Mouse (Mus musculus) CD8-positive naive resting alpha-beta T cell, adult 2 months (primary cell): ENCODE results near the gene Gbe1.

Experiments used
- DNase-seq, 2 experiments: peaks; one replicate each; pipeline ENCODE4 v3.0.0; 2022; ENCODE audit warnings: low read depth in 2 of 2, low spot score in 2 of 2

Gbe1 gene

DNA sequence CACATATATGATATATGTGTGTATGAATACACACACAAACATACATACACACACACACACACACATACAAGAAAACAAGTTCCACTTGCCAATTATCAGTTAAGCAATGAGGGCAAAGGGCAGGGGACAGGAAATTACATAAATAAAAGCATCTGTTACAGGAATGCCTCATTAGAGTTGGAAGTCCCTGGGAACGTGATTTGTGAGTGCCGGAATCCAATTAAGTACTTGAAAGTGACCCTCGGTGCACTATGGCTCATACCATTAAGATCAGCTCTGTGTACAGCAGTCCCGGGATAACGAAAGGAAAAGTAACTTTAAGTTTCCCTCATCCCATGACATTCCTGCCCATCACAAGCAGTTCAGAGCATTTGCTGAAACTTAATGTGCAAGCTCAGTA, 249.7 kb downstream of the Gbe1 start:
- DNase-seq, result no peak

DNA sequence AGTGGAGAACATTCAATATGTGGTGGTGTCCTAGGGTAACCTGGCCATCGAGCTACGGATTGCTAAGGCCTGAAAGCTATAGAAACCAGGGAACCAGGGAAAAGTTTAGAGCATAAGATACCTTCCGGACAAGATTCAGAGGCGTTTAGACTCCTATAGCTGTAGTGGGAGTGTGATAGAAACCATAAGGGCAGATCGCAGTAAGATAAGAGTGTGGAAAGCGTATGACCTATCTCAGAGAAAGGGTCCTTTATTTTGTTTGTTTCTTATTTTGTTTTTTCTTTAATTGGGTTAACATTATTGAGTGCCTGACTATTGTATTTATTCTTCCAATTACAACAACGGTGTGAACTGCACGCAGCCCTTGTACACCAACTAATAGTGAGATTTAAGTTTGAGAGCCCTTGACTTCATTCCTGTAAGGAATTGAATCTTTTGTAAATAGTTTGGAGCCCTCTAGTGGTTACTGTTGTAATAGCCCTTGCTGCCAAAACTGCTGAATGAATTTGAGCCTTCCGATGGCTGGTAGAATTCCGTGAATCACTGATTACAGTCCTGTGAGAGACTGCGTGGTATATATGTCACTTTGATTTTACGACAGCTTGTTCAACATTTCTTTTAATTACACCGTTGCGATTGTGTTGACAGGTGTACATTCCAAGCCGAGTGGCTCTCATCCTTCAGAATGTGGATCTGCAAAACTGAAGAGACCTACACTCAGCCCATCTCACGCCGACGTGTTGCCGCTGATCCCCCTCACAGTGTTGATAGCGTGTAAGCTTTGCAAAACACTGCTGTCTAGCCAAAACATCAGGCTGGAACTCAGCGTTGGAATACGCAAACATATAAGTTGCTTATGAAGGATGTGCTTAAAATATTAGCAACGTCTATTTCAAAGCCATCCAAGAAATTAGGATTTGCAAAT, 254.9 kb downstream of the Gbe1 start:
- peak in 1 of 2 experiments; percentile 1 for DNase-seq

DNA sequence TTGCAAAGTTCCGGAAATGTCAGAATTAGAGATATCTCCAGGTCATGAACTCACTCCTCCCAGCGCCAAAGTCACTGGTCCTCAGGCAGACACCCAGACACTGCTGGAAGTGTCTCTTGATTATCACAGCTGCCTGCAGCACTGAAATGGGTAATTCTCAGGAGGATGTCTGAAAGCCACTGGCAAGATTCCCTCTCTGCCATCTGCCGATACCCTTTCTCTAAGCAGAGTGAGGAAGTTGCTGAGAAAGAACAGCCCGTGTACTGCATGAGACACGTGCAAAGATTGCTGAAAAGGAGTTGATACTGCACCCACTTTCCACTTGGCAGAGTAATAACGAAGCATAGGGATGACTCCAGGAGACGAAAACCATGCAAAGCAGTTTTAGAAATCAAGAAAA, 272.2 kb downstream of the Gbe1 start:
- no peak for DNase-seq

DNA sequence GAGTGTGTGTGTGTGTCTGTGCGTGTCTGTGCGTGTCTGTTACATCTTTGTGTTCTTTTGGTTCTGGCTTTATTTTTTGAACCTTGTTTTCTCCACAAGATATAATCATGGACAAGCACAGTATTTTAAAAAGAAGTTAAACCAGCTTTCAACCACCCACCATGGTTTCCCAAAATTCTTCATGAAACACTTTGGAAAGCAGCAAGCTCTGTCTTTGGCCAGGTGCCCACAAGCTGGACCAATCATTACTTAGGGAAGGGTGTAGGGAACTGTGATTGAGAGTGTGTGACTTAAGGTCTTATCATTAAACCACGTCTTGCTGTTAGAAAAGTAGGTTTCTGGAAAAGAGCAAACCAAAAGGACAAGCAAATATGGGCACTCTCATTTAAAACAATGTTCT, 288.6 kb downstream of the Gbe1 start:
- DNase-seq, result no peak

DNA sequence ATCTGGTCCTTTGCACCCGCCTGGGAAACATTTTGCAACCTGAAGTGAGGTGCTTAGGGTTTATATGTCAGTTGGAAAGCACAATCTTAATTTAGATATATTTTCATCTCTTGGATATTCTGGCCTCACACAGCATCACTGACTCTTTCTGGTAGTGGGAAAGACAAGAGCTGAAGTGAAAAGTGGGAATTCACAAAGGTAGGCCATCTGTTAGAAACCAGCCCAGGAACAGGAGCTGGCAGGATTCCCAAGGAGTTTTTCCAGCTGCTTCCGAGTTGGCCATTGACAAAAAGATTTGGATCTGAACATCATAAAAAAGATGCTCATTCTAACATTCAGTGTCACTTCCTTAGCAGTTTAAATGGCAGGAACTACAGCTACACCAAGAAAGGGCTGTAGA, 294.6 kb downstream of the Gbe1 start:
- no peak for DNase-seq

DNA sequence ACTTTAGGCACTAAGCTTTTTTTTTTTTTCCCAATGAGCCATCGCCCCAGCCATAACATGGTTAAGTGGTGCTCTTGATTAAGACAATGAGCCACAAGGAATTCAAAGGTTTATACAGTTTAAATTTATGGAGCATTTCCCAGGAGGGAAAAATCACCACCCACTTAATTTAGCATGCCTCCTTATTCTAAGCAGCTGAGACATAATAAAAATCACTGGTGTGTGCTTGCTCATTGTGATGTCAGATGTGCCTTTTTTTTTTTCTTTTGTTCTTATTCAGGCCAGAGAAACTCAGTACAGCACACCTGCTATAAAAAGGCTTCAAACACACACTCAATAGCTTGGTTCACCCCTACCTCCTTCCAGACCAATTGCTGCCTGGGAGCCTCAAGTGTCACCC, 303.9 kb downstream of the Gbe1 start:
- no peak for DNase-seq

DNA sequence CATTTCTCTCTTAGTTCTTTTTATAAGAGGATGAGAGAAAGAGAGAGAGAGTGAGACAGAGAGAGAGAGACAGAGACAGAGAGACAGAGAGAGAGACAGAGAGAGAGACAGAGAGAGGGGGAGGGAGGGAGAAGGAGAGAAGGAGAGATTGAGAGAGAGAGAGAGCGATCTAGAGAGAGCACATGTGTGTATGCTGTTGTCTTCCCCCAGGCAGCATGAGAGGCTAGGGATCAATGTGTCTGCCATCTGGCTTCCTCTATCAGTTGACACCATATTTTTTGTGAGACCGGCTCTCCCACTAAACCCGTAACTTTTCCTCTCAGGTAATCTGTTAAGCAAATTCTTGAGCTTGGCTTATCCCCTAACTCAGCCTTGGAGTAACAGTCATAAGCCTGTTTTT, 304.4 kb downstream of the Gbe1 start:
- DNase-seq, result no peak
